Mouse (Mus musculus): ENCODE results near the gene RPS10-NUDT3.
"Not testable (repeated sequence)": the region's sequence is repeated elsewhere in the genome, so short reads cannot be mapped to it uniquely, and the experiment has no call there.

GRCm38 (mm10) chr17:27639851-27640250 lies 4.8 kb upstream of the RPS10-NUDT3 start:
- TF ChIP-seq CTCF (IDR thresholded peaks at IDR 0.05; ENCODE audit: control insufficient read depth, insufficient read depth, insufficient replicate concordance, low read depth, low read length); POLR2A (IDR thresholded peaks at IDR 0.05; ENCODE audit: control insufficient read depth, low read depth, low read length): not testable (repeated sequence)

Data from testis, adult 2 months (tissue).